Mouse (Mus musculus) brain, embryonic 14.5 days (tissue): Measurements from ENCODE around the gene Gnmt.

ENCODE experiments used
- CTCF ChIP-seq: fragments of 200-500 bp; IDR thresholded peaks from 2 replicates; pipeline ENCODE4 v1.5.1; 2012; ENCODE audit warnings: inconsistent platforms, mild to moderate bottlenecking, moderate library complexity, borderline replicate concordance; ENCODE audit not compliant: insufficient read depth, insufficient read length; ENCODE audit errors: extremely low read depth
- POLR2A ChIP-seq: fragments of 200-500 bp; IDR thresholded peaks from 2 replicates; pipeline ENCODE4 v1.6.1; 2012; ENCODE audit warnings: mild to moderate bottlenecking, inconsistent platforms, borderline replicate concordance; ENCODE audit not compliant: poor library complexity, insufficient read depth, insufficient read length, severe bottlenecking; ENCODE audit errors: extremely low read depth

- TF ChIP-seq CTCF (no peak), POLR2A (no peak)
Measured at GRCm38 (mm10) chr17:46703971-46704886, 24.7 kb downstream of the Gnmt start.
